Mouse (Mus musculus) CD4-positive helper T cell, adult 2 months (primary cell): ENCODE results near the gene Gmds.

Experiments used
- DNase-seq: peaks from one replicate; pipeline ENCODE4 v3.0.0-alpha.2; 2012; ENCODE audit warnings: low read depth, missing footprints, low spot score

The Gmds gene

DNA sequence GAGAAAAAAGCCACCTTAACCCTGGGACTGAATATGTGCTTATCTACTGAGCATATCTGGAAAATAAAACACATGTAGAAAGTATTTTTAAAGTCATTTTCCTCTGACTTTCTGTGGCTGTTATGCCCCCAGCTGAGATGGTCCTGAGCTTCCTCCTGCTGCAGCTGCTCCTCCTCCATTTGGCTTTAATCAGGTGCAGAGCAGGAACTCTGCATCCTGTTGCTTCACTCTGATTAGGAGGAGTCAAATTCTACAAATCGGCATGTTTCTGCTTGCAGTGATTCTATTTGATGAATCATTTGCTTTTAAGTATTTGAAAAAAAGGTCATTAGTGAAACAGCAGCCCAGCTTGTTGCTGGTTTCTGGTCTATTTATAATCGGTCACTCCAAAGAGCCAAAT is 177.0 kb downstream of the Gmds start:
- no peak for DNase-seq

DNA sequence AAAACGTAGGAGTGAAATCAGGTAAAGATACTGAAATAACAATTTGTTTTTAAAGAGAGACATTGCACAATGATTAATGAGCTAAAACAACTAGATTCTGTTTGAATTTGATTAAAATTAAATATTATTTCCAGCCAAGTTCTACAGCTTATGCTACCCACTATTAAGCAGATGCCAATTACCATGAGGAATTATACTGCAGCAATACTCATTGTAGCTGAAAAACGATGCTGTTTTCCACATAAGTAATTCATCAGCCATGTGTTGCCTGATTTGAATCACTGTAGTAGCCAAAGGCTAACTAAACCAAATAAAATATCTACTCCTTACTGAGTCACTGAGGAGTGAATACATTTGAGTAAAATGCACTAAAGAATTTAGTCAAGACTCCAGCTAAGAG is 180.3 kb downstream of the Gmds start:
- no peak for DNase-seq

DNA sequence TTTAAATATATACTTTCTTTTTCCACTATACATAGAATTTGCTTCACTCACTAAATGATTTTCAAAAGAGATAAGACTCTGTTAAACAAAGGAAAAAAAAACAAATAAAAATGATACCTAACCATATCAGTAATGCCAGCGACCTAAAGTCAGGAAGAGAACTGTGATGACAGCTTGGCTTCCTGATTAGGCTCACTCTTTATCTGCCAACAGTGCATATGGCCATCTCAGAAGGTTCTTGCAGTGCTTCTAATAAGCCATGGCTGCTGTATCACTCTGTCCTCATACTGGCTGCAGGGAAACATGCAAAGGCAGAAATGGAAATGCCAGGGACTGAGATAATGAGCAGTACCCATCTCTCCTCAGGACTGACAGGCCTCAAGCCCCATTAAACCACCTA is 192.6 kb downstream of the Gmds start:
- no peak for DNase-seq

DNA sequence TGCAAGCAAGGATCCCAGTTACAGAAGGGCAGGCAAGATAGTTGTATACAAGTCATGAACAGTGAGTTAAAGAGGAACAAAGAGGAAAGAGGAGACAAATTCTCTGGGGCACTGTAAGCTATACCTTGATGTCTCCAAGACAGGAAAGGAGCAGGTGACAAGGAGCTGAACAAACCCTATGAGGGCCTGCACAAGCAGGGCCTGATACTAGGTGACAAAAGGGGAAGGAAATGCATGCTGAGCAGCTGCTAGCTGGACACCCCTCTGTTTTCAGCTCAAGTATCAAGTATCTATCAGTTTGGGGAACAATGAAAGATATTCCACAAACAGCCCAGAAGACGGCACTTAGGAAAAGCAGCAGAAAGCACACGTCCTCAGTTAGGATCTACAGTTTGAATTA is 193.4 kb downstream of the Gmds start:
- DNase-seq = no peak

- no peak for DNase-seq
Measured at GRCm38 (mm10) chr13:32143651-32144050, 194.9 kb downstream of the Gmds start.

DNA sequence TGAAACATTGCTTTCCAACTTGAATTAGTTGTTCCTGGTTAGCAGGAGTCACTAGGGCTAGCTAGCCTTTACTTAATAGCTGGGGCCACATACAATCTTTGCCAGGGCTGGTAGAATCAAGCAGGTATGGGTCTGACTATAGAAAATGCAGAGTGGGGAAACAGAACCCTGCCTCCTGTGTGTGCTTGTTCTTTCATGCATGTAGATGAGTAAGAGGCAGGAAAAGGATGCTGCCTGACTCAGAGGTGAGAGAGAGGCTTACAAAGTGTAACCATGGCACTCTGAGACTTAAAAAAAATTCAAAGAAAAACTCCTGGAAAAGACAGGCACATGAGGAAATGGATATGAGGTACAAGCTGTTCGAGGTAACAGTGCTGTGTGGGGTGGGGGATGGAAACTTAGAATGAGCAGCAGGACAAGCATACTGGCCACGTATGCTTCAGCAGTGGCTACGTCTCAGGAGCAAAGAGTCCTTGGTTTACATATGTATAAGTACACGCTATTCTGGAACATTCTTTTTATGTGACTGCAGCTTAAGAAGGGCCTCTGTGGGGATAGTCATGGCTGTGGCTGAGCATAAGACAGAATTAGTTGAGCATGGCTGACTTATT is 203.8 kb downstream of the Gmds start:
- no peak for DNase-seq

DNA sequence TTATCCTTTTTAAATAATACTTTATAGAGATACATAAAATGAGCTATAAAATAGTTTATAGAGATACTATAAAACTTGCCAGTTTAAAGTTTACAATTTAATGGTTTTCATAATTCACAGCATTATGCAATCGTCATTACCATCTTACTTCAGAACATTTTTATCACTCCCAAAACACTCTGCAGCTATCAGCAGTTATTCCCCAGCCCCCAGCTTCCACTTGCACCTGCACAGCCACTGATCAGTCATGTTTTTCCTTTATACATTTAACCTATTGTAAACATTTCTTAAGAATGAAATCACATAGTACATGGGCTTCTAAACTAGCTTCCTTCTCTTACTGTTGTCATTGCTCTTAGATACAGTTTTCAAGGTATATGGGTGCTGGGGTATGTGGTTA is 208.6 kb downstream of the Gmds start:
- no peak for DNase-seq

DNA sequence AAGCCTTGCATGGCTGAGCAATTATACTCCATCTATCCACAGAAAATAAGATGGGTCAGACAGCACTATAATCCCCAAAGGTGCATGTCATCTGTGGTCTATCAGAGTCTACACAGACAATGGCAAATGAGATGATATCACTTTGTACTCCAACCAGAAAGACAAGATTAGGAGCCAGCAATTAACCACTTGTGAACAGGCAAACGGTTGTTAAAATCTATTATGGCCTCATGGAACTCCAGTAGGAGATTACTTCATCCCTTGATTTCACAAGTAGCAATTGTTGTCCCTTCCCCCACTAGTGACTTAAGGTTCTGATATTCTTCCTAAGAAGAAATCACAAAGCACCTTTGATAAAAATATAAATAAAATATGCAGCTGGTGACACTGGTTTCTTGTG is 220.2 kb downstream of the Gmds start:
- no peak for DNase-seq

GRCm38 (mm10) chr13:32115468-32115867 is 223.1 kb downstream of the Gmds start:
- no peak for DNase-seq

DNA sequence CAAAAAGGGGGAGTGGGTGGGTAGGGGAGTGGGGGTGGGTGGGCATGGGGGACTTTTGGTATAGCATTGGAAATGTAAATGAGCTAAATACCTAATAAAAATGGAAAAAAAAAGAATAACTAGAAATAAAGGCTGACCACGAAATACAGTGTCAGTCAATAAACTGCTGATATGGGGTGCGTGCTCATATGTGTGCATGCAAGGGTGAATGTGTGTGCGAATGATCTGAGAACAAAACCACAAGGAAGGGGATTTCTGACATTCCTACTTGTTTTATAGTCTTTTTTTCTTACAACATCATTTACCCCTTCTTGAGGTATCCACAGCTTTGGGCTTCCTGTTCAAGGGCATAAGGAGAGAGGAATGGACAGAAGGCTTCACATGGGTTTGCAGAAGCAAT is 224.7 kb downstream of the Gmds start:
- no peak for DNase-seq

DNA sequence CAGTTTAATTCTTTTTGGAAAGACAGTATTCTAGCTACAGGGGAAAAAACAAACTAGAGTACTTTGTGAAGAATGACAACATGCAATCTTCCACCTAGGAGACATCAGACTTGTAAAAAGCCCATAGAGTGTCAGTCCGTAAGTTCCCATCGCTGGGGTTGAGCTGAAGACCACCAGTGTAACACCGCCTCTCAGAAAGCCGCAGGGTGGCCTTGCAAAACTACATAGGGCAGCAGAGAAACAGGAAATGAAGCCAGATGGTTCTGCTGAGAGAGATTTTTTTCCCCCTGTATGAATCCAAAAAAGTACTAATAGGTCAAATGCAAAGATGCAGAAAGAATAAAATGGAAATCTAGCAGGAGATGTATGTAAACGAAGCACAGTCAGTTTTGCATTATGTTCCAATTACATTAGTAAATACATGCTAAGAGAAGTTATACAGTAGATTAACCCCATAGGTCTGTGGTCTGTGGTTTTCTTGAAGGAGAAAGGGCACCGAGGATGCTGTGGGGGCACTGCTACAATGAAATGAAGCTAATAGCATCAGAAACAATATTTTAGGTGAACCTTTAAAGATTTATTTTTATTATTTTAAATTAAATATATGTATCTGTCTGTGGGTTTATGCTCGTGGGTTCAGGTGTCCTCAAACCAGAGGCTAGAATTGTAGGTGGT is 250.1 kb downstream of the Gmds start:
- no peak for DNase-seq

GRCm38 (mm10) chr13:32080520-32081249 is 257.9 kb downstream of the Gmds start:
- no peak for DNase-seq

- no peak for DNase-seq
Measured at GRCm38 (mm10) chr13:32073630-32074029, 264.9 kb downstream of the Gmds start.

- no peak for DNase-seq
Measured at GRCm38 (mm10) chr13:32055321-32055720, 283.2 kb downstream of the Gmds start.

DNA sequence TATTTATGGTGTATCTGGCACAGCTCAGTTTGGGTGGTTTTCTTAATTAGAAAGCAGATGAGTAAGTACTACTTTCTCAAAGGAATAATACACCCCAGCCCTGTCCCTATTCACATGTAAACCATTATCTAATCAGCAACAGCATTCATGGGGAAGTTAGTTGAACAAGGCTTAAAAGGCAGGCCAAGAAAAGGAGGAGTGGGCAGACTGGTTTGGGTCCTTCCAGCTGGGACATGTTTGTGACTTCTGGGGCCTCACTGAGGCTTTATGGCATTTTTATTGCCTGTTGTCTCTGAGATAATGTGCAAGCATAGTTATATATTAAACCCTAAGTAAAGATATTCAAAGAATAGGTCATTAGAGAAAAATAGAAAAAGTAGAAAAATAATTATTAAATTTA is 285.0 kb downstream of the Gmds start:
- no peak for DNase-seq

DNA sequence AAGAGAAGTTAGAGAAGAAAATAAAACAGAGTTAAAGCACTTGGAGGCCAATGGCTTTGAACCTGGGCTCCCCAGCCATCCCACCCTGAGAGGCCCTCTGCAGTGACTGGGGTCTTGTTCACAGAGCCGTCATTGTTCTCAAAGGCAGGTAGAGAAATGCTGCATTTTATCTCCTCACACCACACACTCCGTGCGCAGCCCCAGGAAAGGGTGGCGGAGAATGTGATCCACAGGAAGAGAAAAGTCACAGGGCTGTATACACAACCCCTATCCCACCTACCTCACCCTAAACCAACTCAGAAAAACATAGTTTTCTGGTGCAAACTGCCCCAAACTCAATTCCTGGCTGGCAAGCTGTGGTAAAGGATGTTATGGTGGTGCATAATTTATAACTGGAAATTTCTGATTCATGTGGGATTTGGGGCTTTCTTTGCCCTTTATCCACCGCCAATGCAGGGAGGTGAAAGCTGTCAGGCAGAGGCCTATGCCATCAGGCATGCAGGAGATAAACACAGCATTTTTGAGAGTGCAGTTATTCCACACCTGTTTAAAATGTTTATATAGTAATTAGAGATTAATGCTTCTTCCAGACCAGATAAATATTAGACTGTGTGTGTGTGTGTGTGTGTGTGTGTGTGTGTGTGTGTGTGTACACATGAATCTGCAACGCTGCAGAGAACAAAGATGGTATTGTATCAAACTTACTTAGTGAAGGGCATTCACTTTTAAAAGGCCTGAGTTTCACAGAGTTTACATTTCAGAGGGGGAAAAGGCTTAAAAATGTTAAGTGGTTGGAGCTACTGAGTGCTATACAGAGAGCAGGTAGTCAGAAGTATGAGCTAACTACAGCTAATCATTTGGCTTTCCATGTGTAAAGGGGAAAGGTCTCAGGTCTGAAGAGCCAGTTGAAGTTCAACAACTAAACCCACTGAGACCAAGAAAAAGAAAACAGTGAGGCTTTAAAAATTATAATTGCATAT is 290.3 kb downstream of the Gmds start:
- no peak for DNase-seq

DNA sequence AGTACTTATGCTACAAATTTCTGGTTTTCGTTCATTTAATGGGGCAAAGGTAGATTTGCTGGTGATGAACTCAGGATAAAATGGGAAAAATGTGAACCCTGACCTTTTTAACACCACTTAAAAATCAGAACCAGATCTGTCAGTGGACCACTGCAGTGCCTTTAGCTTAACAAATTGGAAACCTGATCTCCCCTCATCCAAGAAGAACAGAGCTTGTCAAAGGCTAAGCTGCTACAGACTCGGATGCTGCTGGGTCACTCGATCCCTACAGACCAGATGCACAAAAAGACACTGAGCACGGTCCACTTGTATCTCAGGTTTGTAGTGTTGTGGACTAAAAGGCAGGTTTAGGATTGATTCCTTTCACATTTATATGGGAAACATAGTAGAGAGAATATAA is 291.6 kb downstream of the Gmds start:
- no peak for DNase-seq

GRCm38 (mm10) chr13:32042748-32043147 is 295.8 kb downstream of the Gmds start:
- DNase-seq = no peak

DNA sequence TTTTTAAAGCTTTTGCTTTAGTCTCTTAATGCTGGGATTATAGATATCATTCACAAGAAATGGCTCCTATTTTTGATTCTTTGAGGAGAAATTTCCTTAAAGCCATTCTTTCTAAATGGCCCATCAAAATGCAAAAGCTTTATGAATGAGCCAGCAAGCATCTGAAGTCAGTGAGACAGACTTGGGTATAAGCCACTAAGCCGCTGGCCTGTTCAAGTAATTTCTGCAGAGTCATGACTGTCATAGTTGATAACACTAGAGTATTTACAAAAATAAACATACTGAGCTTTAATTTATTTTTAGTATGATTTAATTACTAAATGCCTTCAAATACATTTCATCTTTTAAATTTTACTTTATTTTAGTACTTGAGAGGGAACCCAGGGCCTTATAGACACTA is 297.7 kb downstream of the Gmds start:
- DNase-seq = no peak

DNA sequence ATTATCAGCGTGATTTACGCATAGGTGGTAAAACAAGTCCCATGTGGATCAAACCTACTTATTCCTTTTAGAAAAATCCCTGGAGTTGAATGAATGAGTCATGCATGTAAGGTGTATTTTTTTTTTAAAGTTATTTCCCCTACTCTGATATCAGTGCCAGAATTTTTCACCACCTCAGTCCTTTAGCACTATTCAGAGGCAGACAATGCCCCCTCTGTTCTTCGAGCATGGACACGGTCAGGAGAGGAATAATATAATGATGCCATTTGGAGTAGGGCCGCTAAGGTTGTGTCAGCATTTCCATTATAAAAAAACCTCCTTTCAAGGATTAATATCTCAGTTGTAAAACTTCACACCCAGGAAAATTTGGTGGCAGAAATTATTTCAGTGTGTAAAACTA is 301.6 kb downstream of the Gmds start:
- DNase-seq = no peak

- DNase-seq = no peak
Measured at GRCm38 (mm10) chr13:32034799-32035448, 303.6 kb downstream of the Gmds start.
